Mouse (Mus musculus) granulocyte monocyte progenitor cell, adult 5-6 weeks (primary cell): ENCODE data around the gene Spire2. TPM values are rescaled to one million over a fixed set of nuclear protein-coding genes. Genes with fewer than 3 reads are reported as not detected.
"Not testable (repeated sequence)": the region's sequence is repeated elsewhere in the genome, so short reads cannot be mapped to it uniquely, and the experiment has no call there.

Experiments
- ATAC-seq: replicated peaks from 2 replicates; pipeline ENCODE4 v1.8.0; 2016; ENCODE audit warnings: mild to moderate bottlenecking, moderate TSS enrichment, inconsistent platforms; ENCODE audit not compliant: poor library complexity, severe bottlenecking
- total RNA-seq, 2 experiments: library from RNA; stranded (forward) in 1 of 2; stranded (reverse) in 1 of 2; fragments of 200-712, 200-1000 nt in 1 of 2; fragments of >200 nt in 1 of 2; fragmentation: Nextera tagmentation in 1 of 2; gene quantifications; 2 replicates each; pipeline ENCODE4 v1.2.3; 2014 to 2017

Gene Spire2
- not detected in 2 replicates for total RNA-seq (2014; fragmentation: Nextera tagmentation)
- 0.13 TPM in 1 of 2 replicates, not detected in the other for total RNA-seq (2017)

DNA sequence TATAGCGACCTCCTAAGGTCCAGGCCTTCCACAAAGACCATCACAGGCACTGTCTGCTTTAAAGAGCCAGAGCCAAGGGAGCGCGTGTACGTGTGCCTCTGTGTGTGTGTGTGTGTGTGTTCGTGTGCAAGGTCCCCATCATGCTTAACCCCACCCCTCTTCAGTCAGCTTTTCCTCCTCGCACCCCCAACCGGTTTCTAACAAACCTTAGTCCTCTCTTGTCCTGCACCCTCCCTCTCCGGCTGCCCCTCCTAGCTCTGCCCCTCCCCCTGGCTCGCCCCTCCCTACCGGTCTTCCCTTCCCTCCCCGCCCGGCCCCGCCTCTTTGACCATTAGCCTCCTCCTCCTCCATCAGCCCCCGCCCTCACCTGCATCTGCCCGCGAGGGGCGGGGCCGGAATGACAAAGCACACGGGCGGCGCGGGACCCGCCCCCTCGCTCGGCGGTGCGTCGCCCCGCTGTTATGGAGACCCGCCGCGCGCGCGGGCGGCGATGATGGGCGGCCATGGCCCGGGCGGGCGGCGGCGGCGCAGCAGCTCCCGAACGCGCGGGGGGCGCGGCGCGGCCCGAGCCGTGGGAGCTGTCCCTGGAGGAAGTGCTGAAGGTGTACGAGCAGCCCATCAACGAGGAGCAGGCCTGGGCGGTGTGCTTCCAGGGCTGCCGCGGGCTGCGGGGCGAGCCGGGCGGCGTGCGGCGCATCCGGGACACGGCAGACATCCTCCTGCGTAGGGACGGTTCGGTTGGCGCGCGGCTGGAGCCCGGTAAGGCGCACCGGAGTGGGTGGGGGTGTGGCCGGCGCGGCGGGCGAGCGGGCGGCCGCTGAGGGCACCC lies at the start of gene Spire2:
Spire2 (plus strand) TSS at position 452 of the 829 bp plus-strand sequence.
- peak; percentile 80 for ATAC-seq

DNA sequence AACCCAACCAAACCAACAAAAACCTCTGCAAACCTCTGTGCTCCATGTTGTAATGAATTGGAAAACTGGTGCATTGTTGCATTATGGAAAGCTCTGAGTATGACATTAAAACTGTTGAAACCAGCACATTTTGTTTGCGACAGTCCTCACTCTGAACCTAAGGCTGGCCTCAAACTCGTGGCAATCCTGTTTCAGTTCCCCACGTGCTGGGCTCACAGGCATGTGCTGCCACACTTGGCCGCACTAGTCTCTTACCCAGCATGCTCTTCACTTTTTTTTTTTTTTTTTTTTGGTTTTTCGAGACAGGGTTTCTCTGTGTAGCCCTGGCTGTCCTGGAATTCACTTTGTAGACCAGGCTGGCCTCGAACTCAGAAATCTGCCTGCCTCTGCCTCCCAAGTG lies 49.5 kb upstream of the Spire2 start:
- ATAC-seq, result not testable (repeated sequence)

DNA sequence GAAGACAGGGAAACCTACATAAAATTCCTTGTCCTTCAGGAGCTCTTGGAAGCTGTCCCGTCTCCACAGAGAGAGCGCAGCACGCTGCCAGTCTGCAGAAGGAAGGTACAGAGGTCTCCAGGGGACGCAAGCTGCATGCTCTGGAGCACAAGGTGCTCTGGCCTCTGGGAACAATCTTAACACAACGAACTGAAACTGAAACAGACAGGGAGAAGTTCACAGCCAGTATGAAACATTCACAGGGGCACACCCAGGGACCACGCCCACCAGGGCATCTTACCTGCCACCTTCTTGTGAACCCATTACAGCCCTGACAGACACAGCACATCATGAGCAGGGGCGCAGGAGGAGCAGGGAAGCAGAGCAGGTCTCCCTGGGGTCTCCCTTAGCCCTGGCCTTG lies 48.5 kb upstream of the Spire2 start:
- ATAC-seq, result no peak

DNA sequence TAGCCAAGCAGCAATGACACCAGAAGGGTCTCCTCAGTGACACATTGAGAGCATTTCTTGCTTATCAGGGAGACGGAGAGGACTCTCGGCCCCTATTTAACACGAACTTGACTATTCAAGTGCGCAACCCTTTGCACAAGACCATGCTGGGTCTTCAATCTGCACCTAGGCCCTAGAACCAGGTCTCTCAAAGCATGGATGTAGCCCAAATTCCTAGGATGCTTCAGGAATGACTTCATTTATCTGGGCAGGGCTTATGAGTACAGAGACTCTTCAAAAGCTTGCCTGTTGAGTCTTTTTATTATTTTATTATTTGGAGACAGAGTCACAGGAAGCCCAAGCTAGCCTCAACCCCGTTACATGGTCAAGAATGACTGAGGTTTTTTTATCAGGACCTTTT lies 48.0 kb upstream of the Spire2 start:
- ATAC-seq, result no peak

DNA sequence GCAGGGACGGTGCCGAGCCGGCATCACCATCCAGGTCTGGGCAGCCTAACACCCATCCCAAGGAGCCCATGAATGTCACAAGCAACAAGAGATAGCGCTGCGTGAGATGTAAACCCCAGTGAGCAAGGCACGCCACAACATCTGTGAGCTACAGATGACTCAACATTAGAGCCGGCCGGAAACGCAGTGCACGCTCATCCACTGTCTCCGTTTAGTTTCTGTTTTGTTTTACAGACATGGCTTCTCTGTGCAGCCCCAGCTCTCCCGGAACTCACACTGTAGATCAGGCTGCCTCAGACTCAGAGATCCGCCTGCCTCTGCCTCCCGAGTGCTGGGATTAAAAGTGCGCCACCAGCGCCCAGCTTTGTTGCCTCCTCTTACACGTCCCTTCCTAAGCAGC lies 45.2 kb upstream of the Spire2 start:
- no peak for ATAC-seq

DNA sequence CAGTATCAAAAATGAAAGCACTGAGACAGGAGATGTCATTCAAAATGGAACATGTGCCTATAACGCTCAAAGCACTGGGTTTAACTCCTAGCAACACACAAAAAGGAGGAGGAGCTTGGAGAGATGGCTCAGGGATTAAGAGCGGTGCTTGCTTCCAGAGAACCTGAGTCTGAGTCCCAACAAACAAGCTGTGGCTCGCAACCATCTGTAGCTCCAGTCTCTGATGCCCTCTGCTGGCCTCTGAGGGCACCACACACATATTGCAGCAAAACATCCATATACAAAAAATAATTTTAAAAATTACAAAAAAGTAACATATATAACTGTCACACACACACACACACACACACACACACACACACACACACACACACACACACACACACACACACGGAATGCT lies 42.3 kb upstream of the Spire2 start:
- peak; percentile 73; the same call in 1 of the 2 replicates for ATAC-seq

DNA sequence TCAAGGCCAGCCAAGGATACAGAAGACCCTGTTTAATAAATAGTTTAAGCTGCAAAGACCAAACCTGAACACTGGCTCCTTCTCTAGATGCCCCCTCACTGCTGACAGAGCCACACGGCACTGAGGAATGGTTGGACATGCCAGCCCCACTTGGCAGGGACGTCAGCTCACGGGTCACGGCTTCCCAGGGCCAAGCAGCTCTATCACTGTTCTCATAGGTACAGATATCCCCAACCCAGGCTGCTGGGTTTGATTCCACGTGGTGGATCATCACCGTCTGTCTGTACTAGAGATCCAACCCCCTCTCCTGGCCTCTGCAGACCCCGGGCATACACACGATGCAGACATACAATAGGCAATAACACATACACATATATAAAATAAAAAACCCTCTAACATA lies 41.8 kb upstream of the Spire2 start:
- ATAC-seq, result no peak

DNA sequence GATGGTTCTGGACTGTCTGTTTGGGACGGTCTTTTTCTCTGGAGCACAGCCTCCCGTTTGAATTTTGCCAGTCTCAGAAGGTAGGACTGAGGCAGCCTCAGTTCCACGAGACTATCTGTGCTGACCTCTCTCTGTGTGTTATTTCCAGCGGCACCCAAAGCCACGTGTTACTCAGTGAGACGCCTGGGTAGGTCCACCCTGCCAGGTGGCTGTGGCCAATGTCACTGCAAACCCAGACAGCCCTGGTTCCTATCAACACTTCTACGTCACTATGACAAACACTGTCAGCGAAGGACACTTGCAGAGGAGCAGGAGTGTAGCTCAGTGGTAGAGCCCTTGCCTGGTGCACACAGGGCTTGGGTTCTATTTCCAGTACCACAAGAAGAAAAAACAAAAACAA lies 40.8 kb upstream of the Spire2 start:
- no peak for ATAC-seq

DNA sequence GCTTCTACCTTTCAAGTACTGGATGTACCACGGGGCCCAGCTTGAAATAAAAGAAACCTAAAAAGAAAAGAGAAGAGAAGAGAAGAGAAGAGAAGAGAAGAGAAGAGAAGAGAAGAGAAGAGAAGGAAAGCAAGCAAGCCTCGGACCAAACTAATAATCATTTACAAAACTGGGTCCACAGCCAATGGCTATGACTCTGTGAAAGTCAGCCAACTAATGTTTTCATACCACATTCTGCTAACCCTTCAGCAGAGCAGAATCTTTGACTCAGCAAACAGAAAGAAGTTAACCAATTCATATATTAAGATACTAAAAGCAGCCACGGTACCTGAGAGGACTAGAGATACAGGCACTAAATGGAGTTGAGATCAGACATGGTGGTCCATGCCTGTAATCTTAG lies 40.2 kb upstream of the Spire2 start:
- no peak for ATAC-seq

DNA sequence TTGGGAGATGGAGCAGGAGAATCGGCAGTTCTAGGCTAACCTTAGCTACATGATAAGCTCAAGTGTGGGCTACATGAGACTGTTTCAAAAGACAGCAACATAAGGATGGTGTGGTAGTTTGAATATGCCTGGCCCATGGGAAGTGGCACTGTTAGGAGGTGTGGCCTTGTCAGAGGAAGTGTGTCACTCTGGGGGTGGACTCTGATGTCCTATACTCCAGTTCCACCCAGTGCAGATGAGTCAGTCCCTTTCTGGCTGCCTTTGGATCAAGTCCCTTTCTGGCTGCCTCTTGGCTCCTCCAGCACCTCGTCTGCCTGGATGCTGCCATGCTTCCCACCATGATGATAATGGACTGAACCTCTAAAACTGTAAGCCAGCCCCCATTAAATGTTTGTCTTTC lies 39.7 kb upstream of the Spire2 start:
- no peak for ATAC-seq

DNA sequence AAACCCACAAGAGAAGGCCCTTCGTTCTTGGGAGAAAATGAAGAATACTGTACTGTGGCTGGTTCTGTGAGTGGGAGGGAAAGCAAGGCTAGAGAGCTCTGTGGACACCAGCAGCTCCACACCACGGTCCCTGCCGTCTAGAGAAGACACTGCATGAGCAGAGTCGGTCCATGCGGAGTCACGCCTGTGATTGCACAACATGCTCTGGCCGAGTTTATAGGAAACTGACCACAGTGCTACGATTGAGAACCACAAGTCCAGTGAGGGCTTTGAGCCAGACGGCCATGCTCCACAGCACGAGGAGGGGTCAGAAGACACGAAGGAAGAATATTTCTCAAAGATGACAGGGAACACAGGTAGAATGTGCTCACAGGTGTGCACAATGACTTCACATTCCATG lies 34.2 kb upstream of the Spire2 start:
- no peak for ATAC-seq

DNA sequence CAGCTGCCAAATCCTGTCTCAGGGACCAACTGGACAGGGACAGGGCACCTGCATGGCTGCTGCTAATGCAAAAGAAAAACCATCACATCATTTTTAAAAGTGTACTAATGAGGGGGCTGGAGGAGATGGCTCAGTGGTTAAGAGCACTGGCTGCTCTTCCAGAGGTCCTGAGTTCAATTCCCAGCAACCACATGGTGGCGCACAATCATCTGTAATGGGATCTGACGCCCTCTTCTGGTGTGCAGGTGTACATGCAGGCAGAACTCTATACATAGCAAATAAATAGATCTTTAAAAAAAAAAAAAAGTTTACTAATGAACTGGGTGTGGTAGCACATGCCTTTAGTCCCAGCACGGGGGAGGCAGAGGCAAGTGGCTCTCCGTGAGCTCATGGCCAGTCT lies 23.8 kb upstream of the Spire2 start:
- ATAC-seq, result no peak

DNA sequence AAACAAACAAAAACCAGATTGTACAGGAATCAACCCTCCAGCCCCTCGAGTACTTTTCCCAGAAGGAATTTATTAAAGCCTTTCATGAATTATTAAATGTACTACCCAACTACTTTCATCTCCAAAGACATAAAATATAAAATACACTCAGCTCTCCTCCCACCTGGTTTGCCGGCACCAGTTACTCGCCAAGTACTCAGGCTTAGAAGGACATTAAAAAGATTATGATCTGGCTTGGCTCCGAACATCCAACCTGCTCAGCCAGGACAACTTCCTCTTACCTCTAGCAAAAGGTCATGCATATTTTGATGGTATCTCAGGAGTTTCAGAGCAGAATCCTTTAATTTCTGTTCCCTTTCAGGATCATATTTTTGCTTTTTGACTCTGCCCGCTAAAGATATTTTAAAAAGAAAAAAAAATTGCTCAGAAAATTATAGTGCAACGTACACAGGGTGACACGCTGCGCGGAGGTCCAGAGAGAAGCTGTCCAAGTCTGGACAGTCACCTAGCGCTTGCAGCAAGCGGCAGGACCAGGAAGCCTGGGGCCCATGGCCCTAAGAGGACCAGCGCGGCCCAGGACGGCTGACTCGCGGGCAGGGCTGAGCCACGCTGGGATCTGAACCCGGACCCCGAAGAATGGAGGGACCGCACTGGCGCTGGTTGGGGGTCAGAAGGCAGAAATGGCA lies 14.6 kb upstream of the Spire2 start:
- peak; percentile 55 for ATAC-seq

DNA sequence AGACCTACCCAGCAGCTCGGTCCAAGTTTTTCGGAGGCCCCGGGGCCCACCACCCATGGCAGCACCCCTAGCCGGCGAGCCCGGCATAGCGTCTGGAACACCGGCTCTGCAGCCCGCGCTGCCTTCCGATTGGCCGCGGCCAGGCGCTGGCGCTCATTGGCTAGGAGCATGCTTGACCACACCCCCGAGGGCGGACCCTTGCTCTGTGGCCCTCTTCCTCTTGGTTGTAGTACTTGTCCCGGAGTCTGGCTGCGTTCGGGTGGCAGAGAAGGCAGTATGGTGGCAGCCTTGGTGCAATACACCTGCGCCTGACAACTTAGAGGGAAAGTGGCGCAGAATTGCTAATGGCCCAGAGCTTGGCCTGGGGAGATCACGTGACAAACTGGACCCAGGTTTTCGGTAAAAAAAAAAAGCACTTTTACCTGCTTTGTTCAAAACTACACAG lies 14.0 kb upstream of the Spire2 start, which contains the start of gene Fanca:
Fanca (minus strand) TSS at position 110 of the 445 bp plus-strand sequence.
- peak; percentile 99 for ATAC-seq

DNA sequence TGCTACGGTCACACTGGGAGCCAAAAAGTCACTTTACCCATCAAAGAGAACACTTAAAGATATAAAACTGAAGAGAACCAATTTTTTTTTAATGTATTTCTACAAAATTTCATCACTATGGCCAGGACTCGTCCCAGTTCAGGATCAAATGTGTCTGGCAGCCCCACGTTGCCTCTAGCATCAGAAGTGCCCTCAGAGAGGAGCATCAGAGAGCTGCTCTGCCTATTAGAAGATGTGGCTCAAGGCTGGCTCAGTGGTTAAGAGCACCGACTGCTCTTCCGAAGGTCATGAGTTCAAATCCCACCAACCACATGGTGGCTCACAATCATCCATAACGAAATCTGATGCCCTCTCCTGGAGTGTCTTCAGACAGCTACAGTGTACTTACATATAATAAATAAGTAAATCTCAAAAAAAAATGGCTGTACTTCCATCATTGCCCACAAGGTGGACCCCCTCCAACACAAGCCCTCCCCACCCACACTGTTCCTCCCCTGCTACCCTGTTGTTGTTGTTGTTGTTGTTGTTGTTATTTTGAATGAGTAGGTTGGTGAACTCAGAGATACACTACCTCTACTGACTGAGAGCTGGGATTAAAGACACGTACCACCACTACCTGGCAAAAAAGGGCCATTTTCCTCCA lies 12.9 kb upstream of the Spire2 start:
- ATAC-seq, result no peak

DNA sequence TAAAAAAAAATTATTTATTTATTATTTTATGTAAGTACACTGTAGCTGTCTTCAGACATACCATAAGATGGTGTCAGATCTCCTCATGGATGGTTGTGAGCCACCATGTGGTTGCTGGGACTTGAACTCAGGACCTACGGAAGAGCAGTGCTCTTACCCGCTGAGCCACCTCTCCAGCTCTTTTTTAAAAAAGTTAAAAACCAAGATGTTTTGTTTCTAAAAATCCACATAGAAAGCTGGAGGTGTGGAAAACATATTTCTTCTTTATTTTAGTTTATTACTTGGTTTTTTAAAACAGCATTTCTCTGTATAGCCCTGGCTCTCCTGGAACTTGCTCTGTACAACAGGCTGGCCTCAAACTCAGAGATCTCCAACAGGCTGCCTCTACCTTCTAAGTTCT lies 4.0 kb upstream of the Spire2 start:
- ATAC-seq, result no peak

DNA sequence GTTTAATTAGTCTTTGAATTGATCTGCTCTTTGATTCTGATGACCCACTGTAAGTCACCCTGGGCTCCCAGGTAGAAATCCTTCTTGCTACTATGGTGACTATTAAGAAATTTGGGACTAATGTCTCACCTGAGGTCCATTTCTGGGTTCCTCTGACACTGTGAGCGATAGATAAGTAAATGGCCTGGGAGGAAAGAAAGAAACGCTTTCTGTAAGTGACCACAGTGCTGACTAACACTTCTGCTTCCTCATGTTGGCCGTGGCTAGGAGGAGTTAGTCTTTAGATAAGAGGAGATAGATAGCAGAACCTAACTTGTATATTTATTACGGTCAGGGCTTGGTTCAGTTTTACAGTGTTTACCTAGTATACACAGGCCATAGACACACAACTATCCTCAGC lies 3.2 kb upstream of the Spire2 start:
- peak; percentile 21; the same call in 1 of the 2 replicates for ATAC-seq

DNA sequence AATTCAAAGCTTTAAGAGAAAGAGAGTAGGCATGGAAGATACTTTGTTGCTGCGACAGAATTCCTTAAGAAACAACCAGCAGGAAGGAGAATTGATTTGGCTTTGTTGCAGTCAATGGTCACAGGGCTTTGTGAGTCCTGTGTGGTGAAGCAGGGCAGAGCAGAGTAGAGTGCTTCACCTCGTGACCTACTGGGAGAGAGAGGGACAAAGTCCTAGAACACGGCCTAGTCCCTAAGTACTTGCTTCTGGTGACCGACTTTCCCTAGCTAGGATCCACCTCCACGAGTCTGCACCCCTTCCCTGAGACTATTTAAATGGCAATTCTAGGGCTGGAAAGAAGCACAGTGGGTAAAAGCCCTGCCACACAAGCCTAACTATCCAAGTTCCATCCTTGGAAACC lies 2.6 kb upstream of the Spire2 start:
- ATAC-seq, result no peak

DNA sequence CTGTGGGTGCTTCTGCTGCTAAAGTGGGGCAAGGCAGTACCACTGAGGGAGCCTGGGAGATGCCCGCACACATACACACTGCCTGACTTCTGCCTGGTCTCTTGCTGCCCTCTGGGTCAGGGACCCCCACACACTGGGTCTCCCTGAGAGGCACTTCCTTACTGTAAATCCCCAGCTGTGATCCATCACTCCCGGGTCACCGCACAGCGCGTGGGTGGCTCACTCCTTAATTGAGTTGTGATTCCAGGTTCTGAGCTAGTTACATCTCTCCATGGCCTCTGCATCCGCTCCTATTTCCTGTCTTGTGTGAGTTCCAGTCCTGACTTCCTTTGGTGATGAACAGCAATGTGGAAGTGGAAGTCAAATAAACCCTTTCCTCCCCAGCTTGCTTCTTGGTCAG lies 1.8 kb upstream of the Spire2 start:
- ATAC-seq, result no peak

DNA sequence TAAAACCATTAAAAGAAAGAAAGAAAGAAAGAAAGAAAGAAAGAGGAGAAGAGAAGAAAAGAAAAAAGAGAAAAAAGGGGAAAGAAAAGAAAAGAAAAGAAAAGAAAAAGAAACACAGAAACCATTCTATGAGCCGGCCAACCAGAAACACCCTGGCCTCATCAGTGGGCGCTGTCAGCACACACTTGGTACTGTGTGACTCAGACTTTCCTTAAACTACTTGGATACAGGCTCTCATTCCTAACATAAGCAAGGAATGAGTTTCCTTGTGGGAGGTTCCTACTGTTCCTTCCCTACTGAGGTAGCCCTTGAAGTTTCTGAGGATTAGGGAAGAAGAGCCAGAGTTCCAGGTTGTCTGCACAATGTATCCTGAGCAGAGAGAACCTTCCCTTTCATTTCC lies 1.2 kb upstream of the Spire2 start:
- 0 out of 2 replicates have a peak, but pooled peaks have one; percentile 11 for ATAC-seq

DNA sequence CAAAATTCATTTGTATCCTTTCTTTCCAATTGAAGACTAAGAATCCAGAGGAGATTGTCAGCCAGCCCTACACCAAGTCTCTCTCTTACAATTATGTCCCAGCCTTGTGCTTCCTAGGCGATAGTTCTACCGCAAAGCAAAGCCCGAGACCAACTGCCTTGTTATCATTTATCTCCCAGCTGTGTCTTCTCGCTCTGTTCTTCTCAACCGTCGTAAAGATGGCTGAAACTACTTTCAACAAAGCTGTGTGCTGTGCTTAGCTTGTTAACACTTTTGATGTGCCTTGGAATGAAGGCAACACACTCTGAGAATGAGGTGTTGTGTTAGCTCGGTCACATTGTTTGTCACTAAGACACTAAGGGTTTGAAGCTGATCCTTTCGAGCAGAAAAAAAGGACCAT lies 703 bp upstream of the Spire2 start:
- no peak for ATAC-seq
